In genomic region chr8:8482707-8483480, GRCm38 (mm10) we compare ENCODE assay signal across 17 mouse cellular contexts.
DNase-seq lines count a peak whose midpoint lies in the region; ATAC-seq and TF ChIP-seq lines count a peak whose summit lies in the region.
"Had no signal": no experiment of that assay in that cellular context is flagged by ENCODE, and none has a peak within 500 bp of the region (broad histone marks: within the 10 kb centered on the region; RNA-seq: fewer than 3 reads in every experiment).

No protein-coding gene starts in this region.

- no peak for TF ChIP-seq CTCF in intestine, postnatal 0 days (IDR thresholded peaks at IDR 0.05; ENCODE audit: low read depth)

- H3K27me3 ChIP-seq in intestine, embryonic 14.5 days (replicated peaks; ENCODE audit: control insufficient read depth, insufficient read depth, low read length) = no peaks in the 10 kb centered on the region
- no peaks in the 10 kb centered on the region for H3K27me3 ChIP-seq in intestine, postnatal 0 days (replicated peaks; ENCODE audit: control insufficient read depth, insufficient read depth, low read length)
- H3K27me3 ChIP-seq: limb, embryonic 15.5 days; neural tube, embryonic 15.5 days had no signal

- no peaks in the 10 kb centered on the region for H3K9me3 ChIP-seq in intestine, embryonic 14.5 days (ENCODE audit: control insufficient read depth, low read length)
- no peaks in the 10 kb centered on the region for H3K9me3 ChIP-seq in intestine, postnatal 0 days (ENCODE audit: control insufficient read depth)
- H3K9me3 ChIP-seq: forebrain, embryonic 10.5 days; limb, embryonic 15.5 days; midbrain, embryonic 15.5 days; neural tube, embryonic 15.5 days had no signal

- no peaks in the 10 kb centered on the region for H3K4me1 ChIP-seq in intestine, embryonic 14.5 days (replicated peaks; ENCODE audit: control insufficient read depth, insufficient read depth, low read length)
- 0 out of 2 replicates have a peak, but pooled peaks cover 5% of the 10 kb centered on the region for H3K4me1 ChIP-seq in intestine, postnatal 0 days (replicated peaks; ENCODE audit: control insufficient read depth, insufficient read depth, low read length)

- DNase-seq in adrenal gland, postnatal 14 days = peak; percentile 47
- no peak for DNase-seq in adrenal gland, postnatal 4 days (ENCODE audit: low spot score in 2 of 2)
- peak; percentile 43 for DNase-seq in intestine, embryonic 14.5 days (ENCODE audit: low spot score)
- peak; percentile 24 for DNase-seq in urinary bladder, postnatal 14 days (ENCODE audit: low spot score)
- DNase-seq in urinary bladder, postnatal 4 days (ENCODE audit: low spot score in 2 of 2) = no peak
- DNase-seq in MN1 (ENCODE audit: low spot score) = no peak
- no peak for DNase-seq in spleen, adult 12 weeks (ENCODE audit: low spot score)
- DNase-seq: cerebellum, adult 9-11 months; right cerebral cortex, adult 18-20 months; thymus, adult 2 months had no signal

- no peak overlapping the region for H3K4me2 ChIP-seq in intestine, embryonic 14.5 days (ENCODE audit: low read length)
- H3K4me2 ChIP-seq in intestine, postnatal 0 days (replicated peaks; ENCODE audit: low read depth) = no peak overlapping the region
- H3K4me2 ChIP-seq: limb, embryonic 15.5 days; midbrain, embryonic 15.5 days; neural tube, embryonic 15.5 days had no signal

- no peak overlapping the region for H3K27ac ChIP-seq in intestine, embryonic 14.5 days (ENCODE audit: low read depth)
- no peak overlapping the region for H3K27ac ChIP-seq in intestine, postnatal 0 days (ENCODE audit: low read depth, low read length)
- H3K27ac ChIP-seq: forebrain, embryonic 10.5 days; left cerebral cortex, adult 2 months; limb, embryonic 15.5 days; midbrain, embryonic 15.5 days; neural tube, embryonic 15.5 days had no signal

- no peak for ATAC-seq in intestine, embryonic 14.5 days (replicated peaks; ENCODE audit: low FRiP score, low TSS enrichment, low read depth)
- no peak for ATAC-seq in intestine, postnatal 0 days
- ATAC-seq: hindbrain, embryonic 16.5 days; midbrain, embryonic 15.5 days had no signal

- no peak overlapping the region for H3K4me3 ChIP-seq in intestine, embryonic 14.5 days (ENCODE audit: low read depth, low read length)
- H3K4me3 ChIP-seq in intestine, postnatal 0 days (ENCODE audit: low read depth, low read length) = no peak overlapping the region
- H3K4me3 ChIP-seq: forebrain, embryonic 10.5 days; left cerebral cortex, adult 2 months; limb, embryonic 15.5 days; midbrain, embryonic 15.5 days; neural tube, embryonic 15.5 days had no signal

- 74% methylated on average over 10 of the region's 10 CpGs for WGBS in intestine, embryonic 14.5 days
- 70% methylated on average over 10 of the region's 10 CpGs for WGBS in intestine, postnatal 0 days

- no peaks in the 10 kb centered on the region for H3K36me3 ChIP-seq in intestine, embryonic 14.5 days (ENCODE audit: control insufficient read depth, insufficient read depth, low read length)
- no peaks in the 10 kb centered on the region for H3K36me3 ChIP-seq in intestine, postnatal 0 days (ENCODE audit: control insufficient read depth, insufficient read depth)
- H3K36me3 ChIP-seq: forebrain, embryonic 10.5 days; limb, embryonic 15.5 days; midbrain, embryonic 15.5 days; neural tube, embryonic 15.5 days had no signal

- H3K9ac ChIP-seq in intestine, embryonic 14.5 days (ENCODE audit: low read length) = no peak overlapping the region
- H3K9ac ChIP-seq in intestine, postnatal 0 days (ENCODE audit: low read depth, low read length) = no peak overlapping the region
- H3K9ac ChIP-seq: limb, embryonic 15.5 days; midbrain, embryonic 15.5 days; neural tube, embryonic 15.5 days had no signal

Comparison
In these comparisons a context has a peak if more than half of its experiments do, and no peak if none do; other contexts are left out.
1. DNase-seq: peak in adrenal gland, postnatal 14 days (single experiment), intestine, embryonic 14.5 days (single experiment) and urinary bladder, postnatal 14 days (single experiment); none in adrenal gland, postnatal 4 days (0 of 2), urinary bladder, postnatal 4 days (0 of 2), MN1 (single experiment) and spleen, adult 12 weeks (single experiment).